Mouse (Mus musculus) urinary bladder, postnatal 4 days (tissue): ENCODE data around the gene Ttc23l.
"Not testable (repeated sequence)": the region's sequence is repeated elsewhere in the genome, so short reads cannot be mapped to it uniquely, and the experiment has no call there.

Source experiments
- DNase-seq, 2 experiments: peaks; one replicate each; pipeline ENCODE4 v3.0.0; 2021 to 2022; ENCODE audit warnings: low spot score in 2 of 2

Gene Ttc23l

DNA sequence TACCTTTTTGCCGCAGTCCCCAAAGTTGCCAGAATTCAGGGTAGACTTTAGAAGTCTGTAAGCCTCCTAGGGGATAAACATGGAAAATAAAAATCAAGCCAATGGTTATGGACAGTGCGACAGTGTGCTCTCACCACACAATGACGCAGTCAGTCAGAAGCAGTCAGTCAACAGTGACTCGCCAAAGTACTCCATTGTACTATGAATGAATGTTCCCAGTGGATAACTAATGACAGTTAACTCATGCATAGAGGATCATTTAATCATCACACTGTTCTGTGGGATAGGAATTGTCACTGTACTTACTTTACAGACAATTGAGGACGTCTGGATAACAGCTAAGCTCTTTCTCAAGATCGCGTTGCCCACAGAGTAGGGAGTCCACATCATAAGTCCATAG is 43.3 kb downstream of the Ttc23l start:
- DNase-seq: no peak

DNA sequence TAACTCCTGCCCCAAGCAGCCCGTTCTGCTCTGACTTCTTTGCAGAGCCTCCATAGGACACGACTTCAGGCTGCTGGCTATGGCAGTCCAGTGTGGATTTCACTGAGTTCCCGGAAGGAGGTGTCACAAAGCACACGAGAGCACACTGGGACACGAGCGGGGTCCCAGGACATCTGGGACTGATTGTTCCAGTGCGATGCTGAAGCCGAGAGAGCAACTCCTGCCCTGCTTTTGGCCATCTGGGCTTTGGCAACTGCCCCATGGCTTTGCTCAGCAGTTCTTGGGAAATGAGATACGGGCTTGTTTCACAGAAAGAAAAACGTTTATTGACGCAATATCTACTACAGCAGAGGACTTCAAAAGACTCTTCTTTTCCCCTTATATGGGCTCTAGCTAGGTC is 52.4 kb downstream of the Ttc23l start:
- DNase-seq: peak in 1 of 2 experiments; percentile 22

DNA sequence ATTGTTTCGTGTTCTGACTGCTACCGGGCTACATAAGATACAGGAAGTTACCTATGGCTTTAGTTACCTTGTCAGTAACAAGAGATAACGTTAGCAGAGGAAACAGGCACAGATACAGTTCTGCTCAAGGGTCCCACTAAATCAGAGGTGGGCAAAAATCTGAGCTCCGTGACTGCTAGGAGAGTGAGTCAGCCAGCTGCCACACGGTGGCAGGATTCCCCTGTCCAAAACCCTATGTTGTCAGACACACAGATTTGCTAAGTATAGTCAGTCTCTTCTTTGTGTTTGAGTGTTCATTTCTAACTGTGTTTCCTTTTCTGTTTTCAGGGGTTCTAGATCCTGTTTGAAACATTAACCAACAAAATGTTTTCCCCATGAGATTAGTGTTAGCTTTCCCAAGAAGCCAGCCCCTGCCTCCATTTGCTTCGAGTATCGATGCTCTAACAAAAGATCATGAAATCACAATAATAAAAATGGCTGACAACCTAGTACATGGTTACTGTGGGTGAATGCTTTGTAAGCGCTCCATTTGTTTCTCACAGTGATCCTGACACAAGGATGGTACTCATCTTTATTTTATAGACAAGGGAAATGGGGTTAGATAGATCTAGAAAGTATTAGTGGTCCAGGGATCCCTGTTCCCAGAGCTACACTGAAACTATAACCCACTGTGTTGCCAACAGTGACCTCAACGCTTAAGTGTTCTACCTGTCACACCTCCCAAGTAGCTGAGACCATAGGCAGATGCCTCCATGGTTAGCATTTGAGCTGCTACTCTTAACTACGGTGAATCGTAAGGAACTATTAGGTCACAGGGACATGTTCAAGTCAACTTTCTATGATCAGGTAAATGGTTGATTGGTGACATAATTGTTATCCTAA is 57.4 kb downstream of the Ttc23l start:
- DNase-seq: peak; percentile 36 to 62

DNA sequence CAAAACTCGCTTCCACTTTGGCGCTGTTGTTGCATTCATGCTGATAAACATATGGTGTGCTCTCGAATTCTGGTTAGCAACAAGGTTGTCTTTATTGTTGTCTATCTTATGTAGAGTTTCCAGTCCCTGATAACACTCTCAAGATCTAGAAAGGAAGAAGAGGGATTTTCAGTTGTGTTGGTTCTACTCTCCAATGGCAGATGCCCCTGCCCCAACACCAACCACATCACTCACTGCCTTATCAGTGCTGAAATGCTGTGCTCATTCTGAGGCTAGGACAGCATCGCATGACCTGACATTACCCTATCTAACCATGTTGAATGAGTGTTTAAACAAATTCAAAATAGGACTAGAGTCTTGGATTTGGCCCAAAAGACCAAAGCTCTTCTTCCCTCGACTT is 58.4 kb downstream of the Ttc23l start:
- no peak for DNase-seq

DNA sequence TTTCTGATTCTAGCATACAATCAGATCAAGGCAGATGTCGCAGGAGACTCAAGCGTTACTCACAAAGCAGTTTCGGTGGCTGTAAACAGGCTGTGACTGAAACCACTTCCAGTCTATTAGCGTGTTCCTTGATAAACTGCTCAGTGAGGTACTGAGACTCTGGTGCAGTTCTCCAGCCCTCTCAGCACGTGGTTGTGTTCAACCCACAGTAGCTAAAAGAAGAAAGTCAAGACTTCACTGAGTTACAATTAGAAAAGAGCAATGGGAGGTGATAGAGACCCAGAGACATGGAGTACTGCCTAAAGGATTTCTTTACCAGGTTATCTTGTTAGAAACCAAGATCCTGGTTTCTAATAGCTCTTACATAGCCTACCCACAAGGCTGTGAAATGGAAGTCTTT is 58.9 kb downstream of the Ttc23l start:
- no peak for DNase-seq

DNA sequence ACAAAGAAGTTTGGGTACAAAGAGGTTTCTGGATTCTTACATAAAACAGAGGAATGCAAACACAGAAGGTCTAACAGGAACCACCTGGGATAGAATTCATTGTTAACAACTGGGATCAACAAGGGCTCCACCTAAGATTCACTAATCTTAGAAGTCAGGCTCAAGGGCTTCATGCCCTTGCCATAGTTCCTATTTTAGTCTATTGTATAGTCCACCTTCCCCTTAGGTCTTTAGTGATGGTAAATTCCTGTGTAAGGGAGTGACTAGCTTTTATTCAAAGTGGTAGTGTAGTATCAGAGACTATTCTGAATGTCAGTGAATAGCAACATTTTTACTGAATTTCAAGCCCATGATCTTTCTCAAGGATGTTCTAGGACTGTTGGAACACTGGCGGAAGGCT is 61.8 kb downstream of the Ttc23l start:
- not testable (repeated sequence) for DNase-seq

DNA sequence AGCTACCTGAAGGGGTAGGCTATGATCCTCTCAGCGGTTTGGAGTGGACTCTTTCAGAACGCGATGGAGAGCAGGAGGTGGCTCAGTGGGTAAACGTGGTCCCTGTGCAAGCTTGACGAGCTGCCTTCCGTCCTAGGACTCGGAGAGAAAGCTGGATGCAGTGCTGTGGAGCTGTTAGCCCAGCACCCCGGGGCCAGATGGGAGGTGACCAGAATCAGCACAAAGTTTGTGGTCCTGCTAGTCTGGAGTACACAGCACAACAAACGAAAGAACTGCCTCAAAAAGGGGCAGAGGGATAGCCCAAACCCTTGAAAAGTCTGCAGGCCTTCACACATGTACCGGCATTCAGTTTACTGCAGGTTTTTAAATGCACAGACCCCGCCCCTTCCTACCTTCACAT is 62.5 kb downstream of the Ttc23l start:
- no peak for DNase-seq

DNA sequence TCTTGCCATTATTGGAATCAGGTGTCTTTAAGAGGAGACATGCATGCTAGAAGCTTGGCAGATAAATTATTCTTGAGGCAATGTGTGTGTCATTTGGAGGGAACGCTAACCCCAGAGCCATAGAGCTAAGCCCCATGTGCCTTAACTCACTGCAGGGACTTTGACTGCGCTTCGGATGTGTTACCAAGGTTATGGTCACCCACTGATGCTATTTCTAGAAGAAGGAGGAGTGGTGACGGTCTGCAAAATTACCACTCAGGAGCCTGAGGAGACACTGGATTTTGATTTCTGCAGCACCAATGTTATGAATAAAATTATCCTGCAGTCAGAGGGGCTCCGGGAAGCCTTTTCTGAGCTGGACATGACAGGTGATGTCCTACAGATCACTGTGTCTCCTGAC is 68.4 kb downstream of the Ttc23l start:
- no peak for DNase-seq

DNA sequence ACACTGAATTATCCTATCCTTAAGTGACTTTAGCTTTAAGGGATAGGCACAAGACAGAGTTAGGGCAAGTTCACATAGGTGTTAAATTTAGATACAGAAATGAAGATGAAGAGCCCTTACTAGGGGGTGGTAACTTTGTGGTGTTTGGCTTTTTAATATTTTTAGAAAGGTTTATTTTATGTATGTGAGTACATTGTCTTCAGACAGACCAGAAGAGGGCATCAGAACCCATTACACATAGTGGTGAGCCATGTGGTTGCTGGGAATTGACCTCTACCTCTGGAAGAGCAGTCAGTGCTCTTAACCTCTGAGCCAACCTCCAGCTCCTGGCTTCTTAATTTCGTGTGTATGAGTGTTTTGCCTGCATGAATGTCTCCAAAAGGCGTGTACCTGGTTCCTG is 71.2 kb downstream of the Ttc23l start:
- no peak for DNase-seq

DNA sequence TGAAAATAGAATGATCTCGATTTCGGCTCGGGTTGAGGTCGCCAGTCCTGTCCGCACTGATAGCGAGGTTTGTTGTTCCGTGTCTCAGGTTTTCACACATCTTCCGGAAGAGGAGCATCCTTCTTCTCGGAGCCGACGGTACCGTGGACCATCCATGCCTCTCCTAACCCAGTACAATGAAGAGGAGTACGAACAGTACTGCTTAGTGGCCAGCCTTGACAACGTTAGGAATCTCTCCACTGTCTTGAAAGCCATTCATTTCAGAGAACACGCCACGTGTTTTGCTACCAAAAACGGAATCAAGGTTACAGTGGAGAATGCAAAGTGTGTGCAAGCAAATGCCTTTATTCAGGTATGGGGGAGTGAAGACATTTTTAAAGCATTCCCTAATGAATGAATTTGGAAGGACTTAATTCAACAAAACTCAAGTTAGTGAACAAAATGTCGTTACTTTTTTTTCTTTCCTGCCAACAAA is 72.1 kb downstream of the Ttc23l start:
- no peak for DNase-seq

DNA sequence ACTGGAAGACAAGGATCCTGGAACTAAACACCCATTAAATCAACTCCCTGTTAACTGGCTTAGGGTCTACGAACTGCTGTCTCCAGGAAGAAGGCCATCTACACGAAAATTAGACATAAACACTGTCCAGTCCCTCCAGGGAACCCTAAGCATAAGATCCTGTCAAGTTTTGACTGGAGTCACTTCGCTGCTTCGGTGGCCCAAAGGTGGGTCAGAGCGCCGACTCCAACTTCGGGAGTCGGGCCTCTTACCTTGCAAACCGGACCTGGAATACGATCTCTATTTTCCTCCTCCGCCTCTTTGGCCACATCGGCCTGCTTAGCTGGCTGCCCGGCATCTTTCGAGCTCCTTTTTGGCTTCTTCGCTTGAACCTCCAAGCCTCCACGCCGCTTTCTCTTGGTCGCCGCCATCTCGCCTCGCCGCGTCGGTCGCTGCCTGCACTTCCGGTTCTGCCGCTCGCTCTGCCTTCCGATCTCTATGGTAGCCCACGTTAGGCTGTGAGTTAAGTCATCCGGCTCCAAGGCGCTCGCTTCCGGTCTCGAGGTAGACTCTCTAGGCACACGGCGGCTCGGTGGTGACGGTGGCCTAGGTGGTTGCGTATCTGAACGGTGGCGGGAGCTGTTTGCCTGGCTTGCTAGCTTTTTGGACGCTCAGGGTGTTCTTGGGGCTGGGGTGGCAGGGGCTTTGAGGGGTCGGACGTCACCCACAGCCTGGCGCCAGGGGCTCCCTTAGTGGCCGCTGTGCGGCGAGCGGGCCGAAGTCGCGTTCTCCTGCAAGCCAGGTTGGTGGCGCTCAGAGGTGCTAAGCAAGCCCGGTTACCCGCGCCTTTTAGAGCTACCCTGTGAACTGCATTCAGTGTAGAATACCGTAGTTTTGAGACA is 72.7 kb downstream of the Ttc23l start, which contains the start of the genes Brix1 and Rad1:
Brix1 (minus strand) TSS at position 464 of the 881 bp plus-strand sequence.
Rad1 (plus strand) TSS at position 535 of the 881 bp plus-strand sequence.
- DNase-seq: peak; percentile 88 to 89

DNA sequence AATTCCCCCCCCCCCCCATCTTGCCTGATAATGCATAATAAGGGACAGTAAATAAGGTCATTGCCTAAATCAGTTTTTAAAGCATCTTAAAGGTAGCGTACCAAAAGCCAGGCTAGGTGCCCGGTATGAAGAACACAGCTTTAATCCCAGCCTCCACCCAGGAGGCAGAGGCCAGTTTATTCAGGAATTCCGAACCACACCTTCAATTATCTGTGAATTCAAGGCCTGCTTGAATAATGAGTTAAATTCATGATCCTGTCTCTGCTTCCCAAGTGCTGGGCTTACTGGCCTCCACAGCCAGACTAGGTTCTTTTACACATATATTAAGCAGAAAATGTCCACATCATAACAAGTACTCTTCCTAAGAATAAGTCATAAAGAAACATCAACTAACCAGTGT is 87.5 kb downstream of the Ttc23l start:
- no peak for DNase-seq

DNA sequence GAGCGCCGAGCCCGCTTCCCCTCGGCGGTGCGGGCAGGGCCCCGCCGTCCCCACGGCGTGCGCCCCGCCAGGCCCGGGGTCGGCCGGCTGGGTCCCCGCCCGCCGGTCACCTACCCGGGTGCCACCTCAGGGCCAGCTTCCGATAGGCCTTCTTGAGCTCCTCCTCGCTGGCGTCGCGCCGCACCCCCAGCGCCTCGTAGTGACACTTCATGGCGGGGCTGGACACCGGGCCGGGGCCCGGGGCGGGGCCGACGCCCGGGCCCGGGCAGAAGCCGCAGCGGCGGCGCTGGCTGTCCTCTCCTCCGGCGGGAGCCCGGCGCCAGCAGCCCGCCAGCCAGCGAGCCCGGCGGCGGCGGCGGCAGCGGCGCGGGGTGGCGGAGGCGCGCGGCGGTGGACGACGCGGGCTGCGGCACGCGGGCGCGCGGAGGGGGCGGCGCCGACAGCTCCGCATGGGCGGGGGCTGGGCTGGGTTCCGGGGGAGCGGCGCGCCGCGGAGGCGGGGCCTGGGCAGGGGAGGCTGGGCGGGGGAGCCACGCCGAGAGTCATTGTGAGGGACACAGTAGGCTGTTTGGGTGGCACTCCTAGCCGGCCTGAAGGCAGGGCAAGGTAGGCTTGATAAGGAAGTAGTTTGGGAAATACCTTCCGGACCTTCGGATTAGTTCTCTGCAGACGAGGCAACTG is 88.2 kb downstream of the Ttc23l start, which contains the start of gene Dnajc21:
Dnajc21 (minus strand) TSS at position 366 of the 681 bp plus-strand sequence.
- DNase-seq: peak; percentile 74 to 86

DNA sequence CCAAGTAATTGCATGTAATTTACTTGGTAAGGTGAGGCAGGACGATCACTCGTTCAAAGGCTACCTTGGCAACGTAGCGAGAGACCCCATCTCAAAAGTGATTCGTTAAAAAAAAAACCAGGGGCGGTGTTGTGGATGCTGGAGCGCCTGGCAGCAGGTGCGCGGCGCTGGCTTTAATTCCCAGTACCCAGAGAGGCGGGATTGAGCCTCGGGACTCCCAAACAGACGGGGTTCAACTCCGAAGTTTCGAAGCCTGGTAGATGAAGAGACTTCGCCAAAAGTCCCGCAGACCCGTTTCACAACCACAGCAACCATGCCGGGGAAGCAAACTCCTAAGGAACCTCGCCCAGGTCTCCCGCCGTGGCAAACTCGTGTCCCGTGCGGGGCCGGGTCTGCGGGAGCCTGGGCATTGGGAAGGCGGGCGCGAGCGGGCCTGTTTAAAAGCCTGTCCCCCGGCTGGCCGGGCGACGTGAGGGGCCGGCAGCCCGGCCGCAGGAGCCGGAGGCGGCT is 88.8 kb downstream of the Ttc23l start:
- peak in 1 of 2 experiments; percentile 60 for DNase-seq

DNA sequence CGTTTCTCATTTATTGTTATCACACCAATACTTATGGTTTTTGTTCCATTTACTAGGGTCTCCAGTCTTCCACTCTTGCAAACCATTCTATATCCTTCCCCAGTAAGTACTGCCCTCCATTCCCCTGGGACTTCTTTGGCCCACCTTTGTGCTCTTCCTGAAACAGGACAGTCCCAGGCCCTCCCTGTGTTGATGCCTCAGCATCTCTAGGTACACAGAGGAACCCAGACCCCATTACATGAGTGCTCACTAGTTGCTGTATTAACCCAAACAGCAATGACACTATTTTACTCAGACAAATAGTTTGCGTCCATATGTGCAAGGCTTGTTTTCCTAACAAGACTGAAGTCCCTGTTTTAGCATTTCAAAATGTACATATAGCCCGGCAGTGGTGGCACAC is 89.7 kb downstream of the Ttc23l start:
- DNase-seq: no peak

DNA sequence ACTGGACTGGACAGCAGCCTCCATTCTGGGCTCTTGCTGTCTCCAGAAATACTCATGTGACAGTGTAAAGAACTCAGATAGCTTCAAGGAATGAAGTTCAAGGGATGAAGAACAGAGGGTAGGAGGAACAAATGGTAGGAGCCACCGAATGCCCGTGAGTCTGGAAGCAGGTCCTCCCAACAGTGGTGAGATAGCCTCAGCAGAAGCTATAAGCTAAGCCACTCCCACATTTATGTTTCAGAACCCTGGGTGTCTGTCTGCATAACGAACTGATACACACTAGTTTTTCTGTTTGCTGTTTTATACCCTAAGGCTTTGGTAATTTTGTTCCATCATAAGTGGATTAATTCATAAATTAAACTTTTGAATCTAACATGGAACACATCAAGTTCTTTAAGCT is 93.8 kb downstream of the Ttc23l start:
- no peak for DNase-seq

DNA sequence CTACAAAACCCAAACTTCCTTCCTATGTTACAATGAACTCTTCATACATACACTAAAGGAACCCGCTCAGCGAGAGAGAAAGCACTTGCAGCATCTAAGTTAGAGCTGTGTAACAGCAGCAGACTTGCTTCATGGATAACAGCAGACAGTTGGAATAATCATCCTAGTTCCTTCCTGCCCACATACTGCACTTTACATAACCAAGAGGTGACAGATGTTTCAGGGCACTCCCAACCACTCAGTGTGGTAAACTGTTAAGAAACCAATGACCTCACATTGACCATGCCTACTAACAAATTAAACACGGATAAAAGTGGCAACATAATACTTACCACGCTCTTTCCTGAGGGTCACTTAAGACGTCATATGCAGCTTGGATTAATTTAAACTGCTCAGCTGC is 94.9 kb downstream of the Ttc23l start:
- no peak for DNase-seq

DNA sequence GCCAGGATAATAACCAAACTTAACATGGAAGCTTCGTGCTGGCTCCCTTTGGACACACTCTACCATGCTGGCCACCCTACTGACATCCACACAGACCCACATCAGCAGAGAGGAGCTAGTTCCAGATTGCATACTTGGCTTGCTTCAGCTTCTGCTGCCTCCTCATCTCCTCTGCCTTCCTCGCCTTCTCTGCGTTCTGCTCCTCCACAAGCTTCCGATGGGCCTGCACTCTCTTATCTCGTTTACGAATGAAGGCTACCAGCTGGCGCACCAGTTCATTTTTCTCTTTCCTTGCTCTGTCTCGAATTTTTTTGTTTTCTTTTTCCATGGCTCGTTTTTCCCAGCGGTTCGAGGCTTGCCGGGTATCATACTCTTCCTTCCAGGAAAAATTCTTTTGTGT is 97.5 kb downstream of the Ttc23l start:
- no peak for DNase-seq
